Mouse (Mus musculus): ENCODE data around the gene Sult4a1.

DNA sequence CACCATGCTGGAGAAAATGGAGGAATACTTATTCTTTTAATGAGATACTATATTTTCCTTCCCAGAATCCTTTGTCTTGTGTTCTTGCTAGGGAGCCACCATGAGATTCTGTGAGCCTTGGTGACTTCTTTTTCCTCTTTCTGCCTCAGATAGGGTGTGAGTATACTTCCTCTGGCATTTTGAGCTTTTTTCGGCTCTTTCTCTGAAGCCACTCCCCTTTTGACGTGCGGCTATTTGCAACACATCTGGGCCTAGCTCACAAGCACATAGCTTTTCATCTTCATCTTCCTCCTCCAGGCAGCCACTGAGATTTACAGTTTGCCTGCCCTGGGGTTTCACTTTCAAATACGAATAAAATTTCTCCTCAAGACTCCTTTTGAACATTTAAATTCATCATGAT, 20.9 kb upstream of the Sult4a1 start:
- TF ChIP-seq GABPA (IDR thresholded peaks at IDR 0.05; ENCODE audit: insufficient replicate concordance, low read depth, low read length) (no peak), CHD2 (IDR thresholded peaks at IDR 0.05; ENCODE audit: low read length) (no peak), KAT2A (IDR thresholded peaks at IDR 0.05; ENCODE audit: insufficient replicate concordance, low read length) (no peak), MAZ (IDR thresholded peaks at IDR 0.05; ENCODE audit: low read depth, low read length) (no peak), POLR2A (IDR thresholded peaks at IDR 0.05; ENCODE audit: low read depth, low read length) (no peak), HCFC1 (IDR thresholded peaks at IDR 0.05; ENCODE audit: low read depth, low read length) (no peak), EP300 (IDR thresholded peaks at IDR 0.05; ENCODE audit: low read length) (no peak), CTCF (conservative IDR thresholded peaks at IDR 0.05 in 1 of 2, IDR thresholded peaks at IDR 0.05 in 1 of 2; ENCODE audit: low read depth in 2 of 2, low read length in 2 of 2) (no peak), TCF12 (IDR thresholded peaks at IDR 0.05; ENCODE audit: low read depth, low read length) (no peak)

All from CH12.LX (cell line).